Mouse (Mus musculus) bone marrow macrophage, adult 2 months (primary cell): Measurements from ENCODE around the gene Entpd7.

Experiments used
- CTCF ChIP-seq: IDR thresholded peaks from 2 replicates; pipeline ENCODE4 v1.5.1; 2012; ENCODE audit warnings: low read depth, mild to moderate bottlenecking, low read length, moderate library complexity
- POLR2A ChIP-seq: IDR thresholded peaks from 2 replicates; pipeline ENCODE4 v1.6.1; 2012; ENCODE audit warnings: mild to moderate bottlenecking, low read depth, low read length, borderline replicate concordance

GRCm38 (mm10) chr19:43646852-43647251, 42.6 kb upstream of the Entpd7 start:
- no peak for TF ChIP-seq CTCF
- no peak for TF ChIP-seq POLR2A
